Mouse (Mus musculus) ES-E14 (cell line): ENCODE data around the gene Tradd. TPM values are rescaled to one million over a fixed set of nuclear protein-coding genes. Genes with fewer than 3 reads are reported as not detected.

ENCODE experiments used
- DNase-seq: peaks from one replicate; pipeline ENCODE4 v3.0.0-alpha.2; 2013; ENCODE audit warnings: low read depth, low spot score
- H3K27ac ChIP-seq: 2 replicates; pipeline ENCODE4 v1.5.1; 2012; ENCODE audit warnings: low read depth, mild to moderate bottlenecking, low read length, moderate library complexity, mixed read lengths; ENCODE audit not compliant: poor library complexity, insufficient read depth, severe bottlenecking
- H3K36me3 ChIP-seq: 2 replicates; pipeline ENCODE4 v1.6.1; 2012; ENCODE audit warnings: mild to moderate bottlenecking, low read length, moderate library complexity, mixed read lengths; ENCODE audit not compliant: control insufficient read depth, poor library complexity, insufficient read depth, severe bottlenecking
- H3K4me1 ChIP-seq, 2 experiments: fragments of 150-350 bp in 1 of 2; sonication (generic) in 1 of 2; 2 replicates each; pipeline ENCODE4 v1.6.1; 2012; ENCODE audit warnings: low read length in 2 of 2, mild to moderate bottlenecking in 1 of 2, mixed read lengths in 1 of 2; ENCODE audit not compliant: control insufficient read depth in 2 of 2, insufficient read depth in 2 of 2, poor library complexity in 1 of 2
- H3K4me3 ChIP-seq, 2 experiments: fragments of 150-350 bp in 1 of 2; sonication (generic) in 1 of 2; 2 replicates each; pipeline ENCODE4 v1.5.1; 2012; ENCODE audit warnings: low read length in 2 of 2, low read depth in 1 of 2, mild to moderate bottlenecking in 1 of 2, mixed read lengths in 1 of 2; ENCODE audit not compliant: insufficient read depth in 1 of 2, poor library complexity in 1 of 2, severe bottlenecking in 1 of 2
- H3K9ac ChIP-seq: 2 replicates; pipeline ENCODE4 v1.6.1; 2012; ENCODE audit warnings: low read depth, mild to moderate bottlenecking, low read length, mixed read lengths; ENCODE audit not compliant: poor library complexity, insufficient read depth, severe bottlenecking
- H3K9me3 ChIP-seq: fragments of 150-350 bp; sonication (generic); 2 replicates; pipeline ENCODE4 v1.6.1; 2012; ENCODE audit warnings: low read depth, mild to moderate bottlenecking, low read length; ENCODE audit not compliant: control insufficient read depth, insufficient read depth
- CHD2 ChIP-seq: IDR thresholded peaks from 2 replicates; pipeline ENCODE4 v1.6.1; 2014; ENCODE audit warnings: mild to moderate bottlenecking, low read depth, low read length, inconsistent platforms
- HCFC1 ChIP-seq: IDR thresholded peaks from 2 replicates; pipeline ENCODE4 v1.6.1; 2012; ENCODE audit warnings: low read length, inconsistent platforms, borderline replicate concordance; ENCODE audit not compliant: insufficient read depth
- MAFK ChIP-seq: IDR thresholded peaks from 2 replicates; pipeline ENCODE4 v1.6.1; 2014; ENCODE audit warnings: mild to moderate bottlenecking, low read depth, low read length, inconsistent platforms; ENCODE audit not compliant: insufficient read depth
- ZC3H11A ChIP-seq: IDR thresholded peaks from 2 replicates; pipeline ENCODE4 v1.6.1; 2012; ENCODE audit warnings: low read depth, mild to moderate bottlenecking, inconsistent platforms, low read length, borderline replicate concordance
- ZNF384 ChIP-seq: IDR thresholded peaks from 2 replicates; pipeline ENCODE4 v1.6.1; 2012; ENCODE audit warnings: low read depth, low read length, inconsistent platforms
- in situ Hi-C, 2 experiments: fragments of 600-800 bp; cut with MboI; formaldehyde crosslinking; loops; one replicate each; pipeline ENCODE4 v1.15.1; 2025; ENCODE audit warnings: low sequenced_read_pairs in 2 of 2, inconsistent platforms in 1 of 2; ENCODE audit not compliant: unreplicated experiment in 2 of 2
- total RNA-seq: library from RNA; depleted of rRNA; stranded (reverse); fragments of 300-350 nt; gene quantifications from 2 replicates; pipeline ENCODE4 v1.2.3, GENCODE M21; 2012

Tradd gene
- total RNA-seq, 1 experiment: 7.6 TPM

- Histone ChIP-seq H3K27ac (peak overlapping the region; percentile 86), H3K4me1 (peaks cover 14 to 23% of the 10 kb centered on the region in 2 experiments), H3K4me3 (peak overlapping the region; percentile 31 to 36; a peak in 2 of 4 replicates), H3K9ac (peak overlapping the region; percentile 9; the same call in 1 of the 2 replicates), H3K9me3 (no peaks in the 10 kb centered on the region), H3K36me3 (peaks cover 10% of the 10 kb centered on the region)
- DNase-seq: no peak
- in situ Hi-C loops: no loop called here
- TF ChIP-seq HCFC1: no peak
- TF ChIP-seq ZNF384: peak; percentile 67
Observed at GRCm38 (mm10) chr8:105231503-105232320, 32.7 kb downstream of the Tradd start.

GRCm38 (mm10) chr8:105225917-105226316 is 38.5 kb downstream of the Tradd start:
- Histone ChIP-seq H3K27ac (no peak overlapping the region), H3K4me3 (peak overlapping the region; percentile 88 to 94), H3K4me1 (peaks cover 6 to 7% of the 10 kb centered on the region in 2 experiments), H3K9me3 (no peaks in the 10 kb centered on the region), H3K36me3 (no peaks in the 10 kb centered on the region), H3K9ac (peak overlapping the region; percentile 91; the same call in 1 of the 2 replicates)
- no peak for TF ChIP-seq MAFK
- DNase-seq: no peak
- in situ Hi-C loops: no loop called here

GRCm38 (mm10) chr8:105225272-105225593 is 39.2 kb downstream of the Tradd start:
- peak overlapping the region; percentile 88 to 94 for H3K4me3 ChIP-seq
- H3K27ac ChIP-seq: peak overlapping the region; percentile 41
- peaks cover 5 to 6% of the 10 kb centered on the region in 2 experiments for H3K4me1 ChIP-seq
- TF ChIP-seq ZNF384 (no peak), ZC3H11A (no peak), MAFK (no peak), CHD2 (no peak), HCFC1 (peak; percentile 6; the same call in 1 of the 2 replicates)
- H3K36me3 ChIP-seq: no peaks in the 10 kb centered on the region
- peak overlapping the region; percentile 91 for H3K9ac ChIP-seq
- no peaks in the 10 kb centered on the region for H3K9me3 ChIP-seq
- no peak for DNase-seq
- in situ Hi-C loops: no loop called here

GRCm38 (mm10) chr8:105224413-105225271 is 39.8 kb downstream of the Tradd start, which contains the start of gene D230025D16Rik:
TSS of gene D230025D16Rik (plus strand) at chr8:105225145.
- in situ Hi-C loops: no loop called here
- TF ChIP-seq CHD2: no peak
- TF ChIP-seq MAFK: peak; percentile 7; the same call in 1 of the 2 replicates
- TF ChIP-seq HCFC1: peak; percentile 55; the same call in 1 of the 2 replicates
- no peak for TF ChIP-seq ZC3H11A
- no peak for TF ChIP-seq ZNF384
- Histone ChIP-seq H3K36me3 (no peaks in the 10 kb centered on the region), H3K4me3 (peak within 1 kb of the TSS; percentile 88 to 94), H3K9me3 (no peaks in the 10 kb centered on the region), H3K9ac (peak within 1 kb of the TSS; percentile 91), H3K27ac (peak within 1 kb of the TSS; percentile 61), H3K4me1 (peaks cover 4% of the 10 kb centered on the region in 2 experiments)
- peak; percentile 91 for DNase-seq
